Mouse (Mus musculus) megakaryocyte progenitor cell, adult 5-6 weeks (primary cell): ENCODE results near the gene Olfr1234. TPM values are rescaled to one million over a fixed set of nuclear protein-coding genes. Genes with fewer than 3 reads are reported as not detected.

Experiments used
- ATAC-seq: replicated peaks from 2 replicates; pipeline ENCODE4 v1.8.0; 2016; ENCODE audit warnings: mild to moderate bottlenecking, moderate TSS enrichment, inconsistent platforms; ENCODE audit not compliant: poor library complexity
- total RNA-seq, 2 experiments: library from RNA; stranded (forward) in 1 of 2; stranded (reverse) in 1 of 2; fragments of 157-497, 149-512 nt in 1 of 2; fragments of 200-1000 nt in 1 of 2; gene quantifications; 2 replicates each; pipeline versions ENCODE4 v1.2.3 to v1.2.4; 2015 to 2017

Gene Olfr1234
- total RNA-seq (2015) (not detected in 2 replicates), total RNA-seq (2017) (not detected in 2 replicates)

GRCm38 (mm10) chr2:89364765-89365164 lies at the start of gene Olfr1234:
Gene Olfr1234 (minus strand): TSS chr2:89364865.
- ATAC-seq = no peak

- no peak for ATAC-seq
These were observed 44.9 kb upstream of the Olfr1234 start, which contains the start of gene Olfr1238 for GRCm38 (mm10) chr2:89409576-89409975. Gene Olfr1238 (minus strand): TSS chr2:89409676.

DNA sequence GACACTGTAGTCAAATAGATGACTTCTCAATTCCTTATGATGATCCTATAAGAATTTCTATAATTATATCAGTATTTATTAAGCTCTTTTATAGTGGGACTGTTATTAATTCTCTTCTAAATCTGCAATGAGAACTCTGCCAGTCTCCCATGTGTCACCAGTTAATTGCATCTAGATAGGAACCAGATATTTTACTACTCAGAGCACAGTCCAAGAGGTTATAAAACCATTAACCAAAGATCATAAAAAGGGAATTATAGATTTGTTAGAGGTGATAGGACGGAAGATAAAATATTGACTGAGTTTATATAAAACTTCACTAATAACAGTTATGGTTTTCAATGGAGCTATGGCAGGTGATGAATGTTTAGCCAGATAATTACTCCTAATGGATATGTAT lies 36.2 kb upstream of the Olfr1234 start:
- no peak for ATAC-seq

DNA sequence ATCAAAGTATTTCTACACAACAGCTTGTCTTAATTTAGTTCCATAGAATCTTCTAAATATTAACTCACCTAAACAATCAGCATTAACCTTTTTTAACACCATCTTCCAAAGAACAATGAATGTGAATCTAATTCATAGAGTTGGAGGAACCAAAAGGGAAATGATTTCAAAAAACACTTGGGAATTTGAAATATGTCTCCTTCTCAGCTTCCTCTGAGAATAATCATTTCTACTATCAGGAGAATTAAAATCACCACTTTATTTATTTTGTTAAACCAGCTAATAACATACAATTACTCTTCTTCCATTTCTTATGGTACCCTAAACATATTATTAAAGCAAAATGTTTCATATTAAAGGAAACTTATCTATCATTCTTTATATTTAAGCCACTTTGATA lies 22.4 kb downstream of the Olfr1234 start, which contains the start of gene Olfr1233:
Gene Olfr1233, minus strand, starts transcription at position 101 of the 400 bp plus-strand sequence.
- no peak for ATAC-seq

DNA sequence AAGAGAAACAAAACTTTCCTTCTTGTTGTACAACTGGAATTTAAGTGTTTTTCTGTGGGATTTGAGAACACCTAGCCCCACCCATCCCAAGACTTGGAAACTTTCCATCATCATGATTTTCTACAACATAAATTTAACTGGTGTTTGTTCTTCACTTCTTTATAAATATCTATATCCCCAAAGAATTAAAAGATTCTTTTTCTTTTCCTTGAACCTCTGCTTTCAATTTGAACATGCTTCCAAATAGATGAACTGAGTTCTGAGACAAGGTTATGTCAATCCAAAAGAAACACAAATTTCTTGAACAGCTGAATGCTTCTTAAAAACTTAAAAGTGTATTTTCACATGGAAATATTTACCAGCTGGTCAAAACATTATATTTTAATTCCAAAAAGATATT lies 35.1 kb downstream of the Olfr1234 start, which contains the start of gene Olfr1232:
Gene Olfr1232, minus strand, starts transcription at position 101 of the 400 bp plus-strand sequence.
- no peak for ATAC-seq

Other genes with a start within 250 kb of the Olfr1234 start
- gene Olfr1221, start 247.6 kb downstream of the Olfr1234 start, total RNA-seq (2015) = not detected in 2 replicates
- not detected in 2 replicates for gene Olfr1221, start 247.6 kb downstream of the Olfr1234 start, total RNA-seq (2017)
- not detected in 2 replicates for gene Olfr1222, start 231.8 kb downstream of the Olfr1234 start, total RNA-seq (2015)
- not detected in 2 replicates for gene Olfr1222, start 231.8 kb downstream of the Olfr1234 start, total RNA-seq (2017)
- gene Olfr1223, start 213.3 kb downstream of the Olfr1234 start, total RNA-seq (2015) = not detected in 2 replicates
- not detected in 2 replicates for gene Olfr1223, start 213.3 kb downstream of the Olfr1234 start, total RNA-seq (2017)
- not detected in 2 replicates for gene Olfr1224-ps1, start 200.8 kb downstream of the Olfr1234 start, total RNA-seq (2015)
- not detected in 2 replicates for gene Olfr1224-ps1, start 200.8 kb downstream of the Olfr1234 start, total RNA-seq (2017)
- gene Olfr1225, start 190.2 kb downstream of the Olfr1234 start, total RNA-seq (2015) = not detected in 2 replicates
- gene Olfr1225, start 190.2 kb downstream of the Olfr1234 start, total RNA-seq (2017) = not detected in 2 replicates
- not detected in 2 replicates for gene Olfr1226, start 164.8 kb downstream of the Olfr1234 start, total RNA-seq (2015)
- not detected in 2 replicates for gene Olfr1226, start 164.8 kb downstream of the Olfr1234 start, total RNA-seq (2017)
- gene Olfr1228, start 110.8 kb downstream of the Olfr1234 start, total RNA-seq (2015) = not detected in 2 replicates
- gene Olfr1228, start 110.8 kb downstream of the Olfr1234 start, total RNA-seq (2017) = not detected in 2 replicates
- gene Olfr1229, start 76.9 kb downstream of the Olfr1234 start, total RNA-seq (2015) = not detected in 2 replicates
- gene Olfr1229, start 76.9 kb downstream of the Olfr1234 start, total RNA-seq (2017) = not detected in 2 replicates
- gene Olfr1230, start 67.6 kb downstream of the Olfr1234 start, total RNA-seq (2015) = not detected in 2 replicates
- not detected in 2 replicates for gene Olfr1230, start 67.6 kb downstream of the Olfr1234 start, total RNA-seq (2017)
- not detected in 2 replicates for gene Olfr1231, start 57.8 kb downstream of the Olfr1234 start, total RNA-seq (2015)
- not detected in 2 replicates for gene Olfr1231, start 57.8 kb downstream of the Olfr1234 start, total RNA-seq (2017)
- not detected in 2 replicates for gene Olfr1232, start 35.2 kb downstream of the Olfr1234 start, total RNA-seq (2015)
- gene Olfr1232, start 35.2 kb downstream of the Olfr1234 start, total RNA-seq (2017) = not detected in 2 replicates
- not detected in 2 replicates for gene Olfr1233, start 22.5 kb downstream of the Olfr1234 start, total RNA-seq (2015)
- not detected in 2 replicates for gene Olfr1233, start 22.5 kb downstream of the Olfr1234 start, total RNA-seq (2017)
- gene Olfr1238, start 44.8 kb upstream of the Olfr1234 start, total RNA-seq (2015) = not detected in 2 replicates
- not detected in 2 replicates for gene Olfr1238, start 44.8 kb upstream of the Olfr1234 start, total RNA-seq (2017)
- gene Olfr1239, start 55.5 kb upstream of the Olfr1234 start, total RNA-seq (2015) = not detected in 2 replicates
- gene Olfr1239, start 55.5 kb upstream of the Olfr1234 start, total RNA-seq (2017) = not detected in 2 replicates
- gene Olfr1240, start 78.1 kb upstream of the Olfr1234 start, total RNA-seq (2015) = not detected in 2 replicates
- not detected in 2 replicates for gene Olfr1240, start 78.1 kb upstream of the Olfr1234 start, total RNA-seq (2017)
- not detected in 2 replicates for gene Olfr1241, start 122.3 kb upstream of the Olfr1234 start, total RNA-seq (2015)
- gene Olfr1241, start 122.3 kb upstream of the Olfr1234 start, total RNA-seq (2017) = not detected in 2 replicates
- gene Olfr1242, start 133.5 kb upstream of the Olfr1234 start, total RNA-seq (2015) = not detected in 2 replicates
- gene Olfr1242, start 133.5 kb upstream of the Olfr1234 start, total RNA-seq (2017) = not detected in 2 replicates
- not detected in 2 replicates for gene Olfr1243, start 166.6 kb upstream of the Olfr1234 start, total RNA-seq (2015)
- gene Olfr1243, start 166.6 kb upstream of the Olfr1234 start, total RNA-seq (2017) = not detected in 2 replicates
- not detected in 2 replicates for gene Olfr1245, start 213.6 kb upstream of the Olfr1234 start, total RNA-seq (2015)
- not detected in 2 replicates for gene Olfr1245, start 213.6 kb upstream of the Olfr1234 start, total RNA-seq (2017)
- not detected in 2 replicates for gene Olfr1246, start 228.3 kb upstream of the Olfr1234 start, total RNA-seq (2015)
- gene Olfr1246, start 228.3 kb upstream of the Olfr1234 start, total RNA-seq (2017) = not detected in 2 replicates
- not detected in 2 replicates for gene Olfr1247, start 249.3 kb upstream of the Olfr1234 start, total RNA-seq (2015)
- not detected in 2 replicates for gene Olfr1247, start 249.3 kb upstream of the Olfr1234 start, total RNA-seq (2017)